Comparison of ENCODE assay signal across 17 mouse cellular contexts in genomic region chr11:49829176-49829745, GRCm38 (mm10). TPM values are rescaled to one million over a fixed set of nuclear protein-coding genes. Genes with fewer than 3 reads are reported as not detected.
DNase-seq lines count a peak whose midpoint lies in the region; ATAC-seq and TF ChIP-seq lines count a peak whose summit lies in the region.
"Had no signal": no experiment of that assay in that cellular context is flagged by ENCODE, and none has a peak within 500 bp of the region (broad histone marks: within the 10 kb centered on the region; RNA-seq: fewer than 3 reads in every experiment).

No protein-coding gene starts in this region.

- TF ChIP-seq POLR2A in kidney, adult 2 months (IDR thresholded peaks at IDR 0.05; ENCODE audit: low read depth, low read length), result no peak

- TF ChIP-seq CTCF in kidney, adult 2 months (conservative IDR thresholded peaks at IDR 0.05; ENCODE audit: insufficient read depth, insufficient read length, low read depth, low read length), result no peak

- H3K9ac ChIP-seq in forebrain, embryonic 14.5 days (ENCODE audit: low read length), result no peak overlapping the region
- no peak overlapping the region for H3K9ac ChIP-seq in forebrain, embryonic 12.5 days
- no peak overlapping the region for H3K9ac ChIP-seq in intestine, embryonic 16.5 days (ENCODE audit: low read depth, low read length)
- H3K9ac ChIP-seq in midbrain, embryonic 14.5 days (replicated peaks; ENCODE audit: low read length), result no peak overlapping the region
- H3K9ac ChIP-seq: embryonic facial prominence, embryonic 12.5 days; hindbrain, embryonic 15.5 days; liver, embryonic 15.5 days; midbrain, embryonic 12.5 days had no signal

- H3K4me2 ChIP-seq in forebrain, embryonic 14.5 days (ENCODE audit: low read length), result no peak overlapping the region
- no peak overlapping the region for H3K4me2 ChIP-seq in forebrain, embryonic 12.5 days
- H3K4me2 ChIP-seq in intestine, embryonic 16.5 days (ENCODE audit: low read depth, low read length), result no peak overlapping the region
- no peak overlapping the region for H3K4me2 ChIP-seq in midbrain, embryonic 14.5 days (ENCODE audit: low read length)
- H3K4me2 ChIP-seq: embryonic facial prominence, embryonic 12.5 days; hindbrain, embryonic 15.5 days; liver, embryonic 15.5 days; midbrain, embryonic 12.5 days had no signal

- no peak overlapping the region for H3K4me3 ChIP-seq in forebrain, embryonic 14.5 days (ENCODE audit: low read depth, low read length)
- no peak overlapping the region for H3K4me3 ChIP-seq in forebrain, embryonic 12.5 days (replicated peaks)
- no peak overlapping the region for H3K4me3 ChIP-seq in kidney, adult 2 months (ENCODE audit: insufficient read depth, low read depth, low read length)
- no peak overlapping the region for H3K4me3 ChIP-seq in intestine, embryonic 16.5 days (ENCODE audit: low read length)
- H3K4me3 ChIP-seq in midbrain, embryonic 14.5 days (replicated peaks; ENCODE audit: low read depth, low read length), result no peak overlapping the region
- H3K4me3 ChIP-seq: embryonic facial prominence, embryonic 12.5 days; hindbrain, embryonic 15.5 days; liver, embryonic 15.5 days; midbrain, embryonic 12.5 days had no signal

- H3K27me3 ChIP-seq in forebrain, embryonic 14.5 days (replicated peaks; ENCODE audit: control insufficient read depth, insufficient read depth, low read length), result no peaks in the 10 kb centered on the region
- no peaks in the 10 kb centered on the region for H3K27me3 ChIP-seq in forebrain, embryonic 12.5 days
- no peaks in the 10 kb centered on the region for H3K27me3 ChIP-seq in kidney, adult 2 months (replicated peaks; ENCODE audit: control insufficient read depth, insufficient read depth, low read length)
- no peaks in the 10 kb centered on the region for H3K27me3 ChIP-seq in intestine, embryonic 16.5 days (replicated peaks; ENCODE audit: control insufficient read depth, insufficient read depth, low read length)
- no peaks in the 10 kb centered on the region for H3K27me3 ChIP-seq in midbrain, embryonic 14.5 days (ENCODE audit: control insufficient read depth, insufficient read depth, low read length)
- H3K27me3 ChIP-seq: embryonic facial prominence, embryonic 12.5 days; hindbrain, embryonic 15.5 days; liver, embryonic 15.5 days; midbrain, embryonic 12.5 days had no signal

- WGBS in forebrain, embryonic 14.5 days, result 85% methylated on average over 7 of the region's 7 CpGs
- WGBS in forebrain, embryonic 12.5 days, result 89% methylated on average over 7 of the region's 7 CpGs
- WGBS in kidney, adult 2 months, result 55% methylated on average over 7 of the region's 7 CpGs
- WGBS in intestine, embryonic 16.5 days, result 44% methylated on average over 7 of the region's 7 CpGs
- WGBS in midbrain, embryonic 14.5 days, result 86% methylated on average over 7 of the region's 7 CpGs

- ATAC-seq in forebrain, embryonic 14.5 days, result no peak
- no peak for ATAC-seq in forebrain, embryonic 12.5 days (ENCODE audit: low FRiP score)
- ATAC-seq in intestine, embryonic 16.5 days, result peak; percentile 49; the same call in 1 of the 2 replicates
- no peak for ATAC-seq in midbrain, embryonic 14.5 days (ENCODE audit: low FRiP score, low TSS enrichment)

- DNase-seq in forebrain, embryonic 14.5 days (ENCODE audit: low spot score), result peak; percentile 28
- peak; percentile 10 for DNase-seq in kidney, adult 2 months
- DNase-seq in kidney, adult 18-20 months, result no peak
- peak; percentile 47 to 55 for DNase-seq in lung, postnatal 4 days
- DNase-seq in adrenal gland, postnatal 4 days (ENCODE audit: low spot score in 2 of 2), result no peak
- no peak for DNase-seq in midbrain, embryonic 14.5 days
- DNase-seq: adrenal gland, postnatal 14 days; cerebellum, postnatal 14 days; kidney, postnatal 36 days; right cerebral cortex, postnatal 14 days; thymus, postnatal 25 days had no signal

- no peak overlapping the region for H3K27ac ChIP-seq in forebrain, embryonic 14.5 days (ENCODE audit: low read depth, low read length)
- no peak overlapping the region for H3K27ac ChIP-seq in forebrain, embryonic 12.5 days
- no peak overlapping the region for H3K27ac ChIP-seq in kidney, adult 2 months (ENCODE audit: insufficient read depth, low read depth, low read length)
- H3K27ac ChIP-seq in intestine, embryonic 16.5 days (ENCODE audit: low read length), result peak overlapping the region; percentile 46
- H3K27ac ChIP-seq in midbrain, embryonic 14.5 days (replicated peaks; ENCODE audit: low read depth, low read length), result no peak overlapping the region
- H3K27ac ChIP-seq: embryonic facial prominence, embryonic 12.5 days; hindbrain, embryonic 15.5 days; liver, embryonic 15.5 days; midbrain, embryonic 12.5 days had no signal

- peaks cover 15% of the 10 kb centered on the region for H3K36me3 ChIP-seq in forebrain, embryonic 14.5 days (ENCODE audit: control insufficient read depth, insufficient read depth, low read length)
- H3K36me3 ChIP-seq in forebrain, embryonic 12.5 days (replicated peaks), result peaks cover 23% of the 10 kb centered on the region
- H3K36me3 ChIP-seq in kidney, adult 2 months (ENCODE audit: control insufficient read depth, insufficient read depth, low read length), result no peaks in the 10 kb centered on the region
- no peaks in the 10 kb centered on the region for H3K36me3 ChIP-seq in intestine, embryonic 16.5 days (ENCODE audit: control insufficient read depth, insufficient read depth, low read length)
- peaks cover 14% of the 10 kb centered on the region; the same call in 1 of the 2 replicates for H3K36me3 ChIP-seq in midbrain, embryonic 14.5 days (ENCODE audit: control insufficient read depth, insufficient read depth, low read length)
- H3K36me3 ChIP-seq: liver, embryonic 15.5 days had no signal

- no peaks in the 10 kb centered on the region for H3K9me3 ChIP-seq in forebrain, embryonic 14.5 days (replicated peaks; ENCODE audit: control insufficient read depth, low read length)
- no peaks in the 10 kb centered on the region for H3K9me3 ChIP-seq in forebrain, embryonic 12.5 days
- H3K9me3 ChIP-seq in intestine, embryonic 16.5 days (ENCODE audit: control insufficient read depth, low read length), result no peaks in the 10 kb centered on the region
- H3K9me3 ChIP-seq in midbrain, embryonic 14.5 days (ENCODE audit: control insufficient read depth, low read length), result no peaks in the 10 kb centered on the region
- H3K9me3 ChIP-seq: embryonic facial prominence, embryonic 12.5 days; hindbrain, embryonic 15.5 days; liver, embryonic 15.5 days; midbrain, embryonic 12.5 days had no signal

- no peaks in the 10 kb centered on the region for H3K4me1 ChIP-seq in forebrain, embryonic 14.5 days (ENCODE audit: control insufficient read depth, insufficient read depth, low read length)
- no peaks in the 10 kb centered on the region for H3K4me1 ChIP-seq in forebrain, embryonic 12.5 days
- H3K4me1 ChIP-seq in kidney, adult 2 months (ENCODE audit: control insufficient read depth, insufficient read depth, low read length), result no peaks in the 10 kb centered on the region
- H3K4me1 ChIP-seq in intestine, embryonic 16.5 days (ENCODE audit: control insufficient read depth, insufficient read depth, low read length), result 0 out of 2 replicates have a peak, but pooled peaks cover 8% of the 10 kb centered on the region
- H3K4me1 ChIP-seq in midbrain, embryonic 14.5 days (ENCODE audit: control insufficient read depth, insufficient read depth, low read length), result no peaks in the 10 kb centered on the region
- H3K4me1 ChIP-seq: embryonic facial prominence, embryonic 12.5 days; hindbrain, embryonic 15.5 days; midbrain, embryonic 12.5 days had no signal

RNA-seq across cellular contexts. Expression of gene Mapk9, which starts 17.3 kb away (rescaled TPM):
- polyA plus RNA-seq in forebrain, embryonic 14.5 days (2014; fragmentation: Nextera tagmentation; extraction: Ambion mirVana), result 43.6 and 49.1 TPM in 2 replicates
- polyA plus RNA-seq in forebrain, embryonic 12.5 days (2016; fragmentation: Nextera tagmentation; extraction: Ambion mirVana), result 41.8 and 43.2 TPM in 2 replicates
- polyA plus RNA-seq in kidney, adult 2 months (2012; rRNA removed), result 20.0 and 23.0 TPM in 2 replicates
- polyA plus RNA-seq in intestine, embryonic 16.5 days (2015; fragmentation: Nextera tagmentation; extraction: Ambion mirVana), result 26.6 and 27.8 TPM in 2 replicates
- 10 to 100 TPM; 83.2 to 86.1 TPM for total RNA-seq in adrenal gland, postnatal 4 days (2021)
- 58.7 and 72.4 TPM in 2 replicates for polyA plus RNA-seq in midbrain, embryonic 14.5 days (2014; fragmentation: Nextera tagmentation; extraction: Ambion mirVana)

RNA-seq across cellular contexts. Expression of gene Gfpt2, which starts 35.3 kb away (rescaled TPM):
- 6.0 and 8.3 TPM in 2 replicates for polyA plus RNA-seq in forebrain, embryonic 14.5 days (2014; fragmentation: Nextera tagmentation; extraction: Ambion mirVana)
- polyA plus RNA-seq in forebrain, embryonic 12.5 days (2016; fragmentation: Nextera tagmentation; extraction: Ambion mirVana), result 9.5 and 10.5 TPM in 2 replicates
- polyA plus RNA-seq in kidney, adult 2 months (2012; rRNA removed), result 7.1 and 7.9 TPM in 2 replicates
- polyA plus RNA-seq in intestine, embryonic 16.5 days (2015; fragmentation: Nextera tagmentation; extraction: Ambion mirVana), result 5.8 and 6.4 TPM in 2 replicates
- 1 to 10 TPM; 5.4 to 6.0 TPM for total RNA-seq in adrenal gland, postnatal 4 days (2021)
- 4.1 and 4.5 TPM in 2 replicates for polyA plus RNA-seq in midbrain, embryonic 14.5 days (2014; fragmentation: Nextera tagmentation; extraction: Ambion mirVana)

Comparison
In these comparisons a context has a peak if more than half of its experiments do, and no peak if none do; other contexts are left out.
1. DNase-seq: peak in forebrain, embryonic 14.5 days (single experiment), kidney, adult 2 months (single experiment) and lung, postnatal 4 days (2 of 2); none in kidney, adult 18-20 months (single experiment), adrenal gland, postnatal 4 days (0 of 2) and midbrain, embryonic 14.5 days (single experiment).